Mouse (Mus musculus) adrenal gland, adult 10 weeks (tissue): ENCODE measurements around the gene P3h2. TPM values are rescaled to one million over a fixed set of nuclear protein-coding genes. Genes with fewer than 3 reads are reported as not detected.

Experiments
- polyA plus RNA-seq: library from polyadenylated mRNA; stranded (reverse); fragments of 350-450 nt; fragmentation: Illumina TruSeq; extraction: RNeasy Lipid Tissue Mini Kit (QIAGEN cat#74804); gene quantifications from one replicate; pipeline ENCODE4 v1.2.3, GENCODE M21; 2014; ENCODE audit warnings: low read depth, low replicate concordance

P3h2 gene
- 9.1 TPM for polyA plus RNA-seq

DNA sequence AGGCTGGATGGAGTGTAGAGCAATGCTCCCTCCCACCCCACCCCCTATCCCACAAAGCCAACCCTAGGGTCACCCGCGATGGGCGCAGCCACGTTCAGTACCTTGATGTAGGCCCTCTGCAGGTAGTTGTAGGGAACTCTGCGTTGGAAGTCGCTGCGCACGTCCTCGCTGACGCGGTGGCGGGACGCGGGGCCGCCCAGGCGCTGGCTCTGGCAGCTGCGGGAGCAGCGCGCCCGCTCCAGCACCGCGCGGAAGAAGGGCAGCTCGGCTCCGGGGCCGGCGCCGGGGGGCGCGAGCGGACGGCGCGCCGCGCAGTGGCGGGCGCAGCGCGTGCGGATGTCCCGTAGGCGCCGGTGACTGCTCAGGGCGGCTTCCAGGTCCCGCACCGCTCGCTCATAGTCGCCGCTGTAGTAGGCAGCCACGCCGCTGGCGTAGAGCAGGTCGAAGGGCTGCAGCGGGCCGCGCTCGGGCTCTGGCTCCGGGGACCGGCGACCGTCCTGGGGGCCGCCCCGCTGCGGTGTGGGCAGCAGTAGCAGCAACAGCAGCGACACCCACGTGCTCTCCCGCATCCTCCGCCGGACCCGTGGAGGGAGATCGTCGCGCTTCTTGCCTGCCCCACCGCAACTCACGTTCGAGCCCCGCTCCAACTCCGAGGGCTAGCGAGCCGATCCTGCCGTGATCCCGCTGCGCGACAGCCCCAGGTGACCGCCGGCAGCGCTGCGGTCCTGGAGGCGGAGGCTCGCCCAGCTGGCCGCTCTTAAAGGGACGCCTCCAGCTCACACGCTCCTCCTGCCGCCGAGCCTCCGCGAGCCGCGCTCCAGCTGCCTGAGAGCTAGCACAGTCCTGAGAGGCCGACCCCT, at the start of gene P3h2:
TSS of gene P3h2 (minus strand) at position 670 of the 860 bp plus-strand sequence.

